Mouse (Mus musculus) thymus, postnatal 4 days (tissue): ENCODE data around the gene Gm14214.

Source experiments
- DNase-seq: peaks from one replicate; pipeline ENCODE4 v3.0.0; 2021

Gene Gm14214

GRCm38 (mm10) chr2:154769930-154770329 is at the start of gene Gm14214:
TSS of gene Gm14214 (minus strand) at chr2:154770030.
- no peak for DNase-seq

GRCm38 (mm10) chr2:154818599-154818998 is 48.8 kb upstream of the Gm14214 start:
- no peak for DNase-seq

GRCm38 (mm10) chr2:154817788-154818187 is 48.0 kb upstream of the Gm14214 start:
- peak; percentile 64 for DNase-seq

DNA sequence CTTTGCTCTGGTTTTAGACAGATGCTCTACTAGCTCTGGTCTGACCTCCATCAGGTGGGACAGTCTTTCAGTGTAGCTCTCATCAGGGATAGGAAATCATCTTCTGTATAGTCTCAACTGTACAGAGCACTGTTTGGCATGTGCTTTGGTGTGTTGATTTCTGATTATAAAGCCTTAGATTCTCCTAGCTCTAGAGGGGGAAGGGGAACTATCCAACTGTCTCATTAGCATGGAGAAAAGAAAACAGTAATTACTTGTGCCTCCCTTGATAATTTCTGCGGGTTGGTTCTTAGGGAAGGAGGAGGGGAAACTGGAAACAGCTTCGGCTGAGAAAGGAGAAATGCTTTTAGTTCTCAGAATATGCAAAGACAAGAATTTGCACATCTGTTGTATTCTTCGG is 47.3 kb upstream of the Gm14214 start:
- no peak for DNase-seq

- no peak for DNase-seq
These were observed 43.6 kb upstream of the Gm14214 start for GRCm38 (mm10) chr2:154813426-154813825.

DNA sequence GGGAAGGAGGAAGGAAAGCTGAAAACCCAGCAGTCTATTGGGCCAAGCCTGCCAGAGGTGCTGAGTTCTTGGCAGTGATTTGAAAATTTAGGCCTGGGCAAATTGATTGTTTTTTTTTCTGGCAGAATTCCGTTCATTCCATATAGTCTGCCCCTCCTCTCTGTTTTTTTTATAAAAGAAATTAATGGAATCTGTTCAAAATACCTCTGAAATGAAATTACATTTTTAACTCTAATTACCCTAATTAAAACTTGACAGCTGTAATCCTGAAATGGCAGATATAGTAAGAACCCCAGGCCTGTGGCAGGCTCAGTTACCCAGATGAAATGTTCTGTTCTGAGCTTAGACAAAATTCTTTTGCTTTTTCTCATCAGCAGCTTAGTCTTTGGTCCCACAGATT is 41.0 kb upstream of the Gm14214 start:
- DNase-seq = no peak

DNA sequence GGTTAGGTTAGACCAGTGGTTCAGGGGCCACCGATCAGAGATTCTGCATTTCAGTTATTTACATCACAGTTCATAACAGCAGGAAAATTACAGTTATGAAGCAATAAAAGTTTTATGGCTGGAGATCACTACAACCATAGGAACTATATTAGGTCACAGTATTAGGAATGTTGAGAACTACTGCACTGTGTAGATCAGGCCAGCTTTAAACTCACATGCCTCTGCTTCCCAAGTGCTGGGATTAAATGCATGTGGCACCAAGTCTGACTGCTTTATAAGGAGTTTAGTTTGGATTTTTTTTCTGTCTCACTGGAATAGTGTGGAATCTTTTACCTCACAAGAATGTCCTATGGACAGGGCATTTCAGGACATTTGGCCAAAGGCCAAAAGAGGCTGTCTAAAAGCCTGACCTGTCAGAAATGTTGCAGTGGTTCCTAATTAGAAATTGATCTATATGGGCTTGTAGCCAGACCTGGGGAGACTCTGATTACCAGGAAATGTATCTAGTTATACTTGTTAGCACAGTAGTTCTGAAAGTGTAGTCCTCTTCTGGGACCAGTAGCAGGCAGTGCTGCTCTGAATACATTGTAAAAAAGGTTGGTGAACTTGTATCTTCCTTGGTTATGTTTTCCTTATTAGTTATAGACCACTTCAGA is 39.4 kb upstream of the Gm14214 start:
- no peak for DNase-seq

DNA sequence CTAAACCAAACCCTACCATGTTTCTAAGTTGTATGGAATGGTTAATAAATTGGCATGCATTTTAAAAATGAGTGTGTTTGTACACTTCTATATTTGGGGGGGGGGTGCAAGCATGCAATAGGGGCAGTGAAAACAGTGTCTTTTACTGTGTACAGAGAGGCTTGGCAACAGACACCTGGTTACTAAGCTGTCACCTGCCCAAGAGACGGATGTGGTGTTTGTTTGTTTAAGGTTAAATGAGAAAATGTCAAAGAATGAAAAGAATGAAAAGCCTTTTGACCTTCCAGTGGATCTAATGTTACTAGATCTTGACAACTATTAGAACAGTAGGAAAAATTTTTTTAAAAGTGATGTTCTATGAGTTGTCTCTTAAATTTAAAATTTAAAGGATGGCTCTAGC is 37.9 kb upstream of the Gm14214 start:
- no peak for DNase-seq

DNA sequence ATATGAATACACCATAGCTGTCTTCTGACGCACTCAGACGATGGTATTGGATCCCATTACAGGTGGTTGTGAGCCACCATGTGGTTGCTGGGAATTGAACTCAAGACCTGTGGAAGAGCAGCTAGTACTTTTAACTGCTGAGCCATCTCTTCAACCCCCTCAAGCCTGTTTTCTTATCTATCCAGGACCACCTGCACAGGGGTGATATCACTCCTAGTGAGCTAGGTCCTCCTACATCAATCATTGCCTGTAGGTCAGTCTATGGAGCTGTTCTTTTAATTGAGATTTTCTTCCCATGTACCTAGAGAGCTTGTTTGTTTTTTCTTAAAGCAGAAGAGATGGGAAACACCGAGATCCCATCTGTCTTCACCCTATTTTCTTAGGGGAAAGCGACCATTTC is 34.0 kb upstream of the Gm14214 start:
- DNase-seq = no peak

- DNase-seq = no peak
These were observed 33.5 kb upstream of the Gm14214 start for GRCm38 (mm10) chr2:154803372-154803771.

- peak; percentile 84 for DNase-seq
These were observed 22.1 kb upstream of the Gm14214 start for GRCm38 (mm10) chr2:154791661-154792642.

DNA sequence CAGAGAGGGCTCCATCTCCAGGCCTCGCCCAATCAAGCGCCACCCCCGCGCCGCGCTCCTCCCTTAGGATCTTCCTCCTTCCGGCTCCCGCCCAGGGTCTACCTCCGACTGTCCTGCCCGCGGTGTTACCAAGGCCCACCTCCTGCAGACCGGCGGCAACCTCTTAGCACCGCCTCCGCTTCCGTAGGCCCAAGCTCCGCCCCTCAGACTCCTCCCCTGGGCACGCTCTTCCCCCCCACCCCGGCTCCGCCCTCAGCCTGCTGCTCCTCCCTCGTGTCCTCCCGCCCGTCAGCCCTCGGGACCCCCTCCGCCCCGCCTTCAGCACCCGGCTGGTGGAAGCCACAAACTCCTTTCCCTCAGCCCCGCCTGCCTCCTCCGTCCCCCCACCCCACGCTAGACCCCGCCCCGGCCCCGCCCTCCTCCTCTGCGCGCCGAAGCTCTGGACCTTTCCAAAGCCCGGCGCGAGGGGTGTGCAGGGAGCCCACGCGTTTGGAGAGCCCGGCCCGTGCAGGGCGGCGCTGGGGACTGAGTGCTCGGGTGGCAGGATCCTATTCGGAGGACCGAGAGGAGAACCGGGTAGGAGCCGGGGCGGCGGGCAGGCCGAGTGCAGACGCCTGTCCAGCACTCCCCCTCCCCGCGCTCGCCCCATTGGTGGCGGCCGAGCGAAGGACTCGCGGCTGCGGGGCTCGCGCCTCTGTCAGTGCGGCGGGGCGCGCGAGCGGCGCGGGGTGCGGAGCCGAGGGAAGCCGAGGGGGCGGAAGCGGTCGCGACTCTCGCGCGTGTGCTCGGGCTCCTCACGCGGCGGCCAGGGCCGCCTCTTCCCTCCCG is 21.0 kb upstream of the Gm14214 start, which contains the start of the genes Raly and a:
Gene Raly, plus strand, starts transcription at position 441 of the 828 bp plus-strand sequence.
Gene a, plus strand, starts transcription at position 747 of the 828 bp plus-strand sequence.
- DNase-seq = peak; percentile 99

GRCm38 (mm10) chr2:154789977-154790655 is 20.3 kb upstream of the Gm14214 start:
- DNase-seq = peak; percentile 16

- no peak for DNase-seq
These were observed 19.6 kb upstream of the Gm14214 start for GRCm38 (mm10) chr2:154789381-154789780.

DNA sequence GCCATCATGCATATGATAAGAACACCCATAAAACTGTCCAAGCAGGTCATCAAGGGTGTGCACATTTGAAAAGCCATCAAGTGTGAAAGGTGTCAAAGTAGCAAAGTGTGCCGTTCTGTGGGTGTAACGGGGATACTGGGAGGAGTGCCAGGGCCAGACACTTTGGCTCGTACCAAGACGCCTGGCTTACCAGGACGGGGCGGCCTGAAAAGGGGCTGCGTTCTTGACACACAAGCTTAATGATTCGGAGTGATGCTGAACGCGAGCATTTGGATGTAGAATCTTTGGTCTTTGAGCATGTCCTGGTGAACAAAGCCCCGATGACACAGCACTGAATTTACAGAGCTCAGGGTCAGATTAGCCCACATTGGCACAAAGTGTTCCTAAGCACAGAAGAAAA is 16.9 kb upstream of the Gm14214 start:
- DNase-seq = no peak

GRCm38 (mm10) chr2:154786187-154786586 is 16.4 kb upstream of the Gm14214 start:
- DNase-seq = no peak

DNA sequence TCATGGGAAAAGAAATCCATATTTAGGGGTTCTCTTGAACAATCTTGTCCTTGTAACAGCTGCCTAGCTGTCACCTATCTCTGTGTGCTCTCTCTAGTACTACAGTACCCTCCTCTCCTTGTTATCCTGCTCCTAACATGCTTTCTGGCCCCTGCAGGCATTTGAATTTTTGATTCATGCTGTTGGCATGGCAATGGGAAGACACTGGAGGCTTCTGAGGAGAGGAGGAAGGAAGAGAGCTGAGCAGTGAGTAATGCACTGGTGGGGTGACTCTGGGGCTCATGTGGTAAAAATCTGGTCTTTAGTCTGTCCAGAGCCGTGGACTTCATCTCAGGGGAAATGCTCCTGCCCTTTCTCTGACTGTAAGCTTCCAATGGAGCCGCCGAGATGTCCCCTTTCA is 15.5 kb upstream of the Gm14214 start:
- no peak for DNase-seq

DNA sequence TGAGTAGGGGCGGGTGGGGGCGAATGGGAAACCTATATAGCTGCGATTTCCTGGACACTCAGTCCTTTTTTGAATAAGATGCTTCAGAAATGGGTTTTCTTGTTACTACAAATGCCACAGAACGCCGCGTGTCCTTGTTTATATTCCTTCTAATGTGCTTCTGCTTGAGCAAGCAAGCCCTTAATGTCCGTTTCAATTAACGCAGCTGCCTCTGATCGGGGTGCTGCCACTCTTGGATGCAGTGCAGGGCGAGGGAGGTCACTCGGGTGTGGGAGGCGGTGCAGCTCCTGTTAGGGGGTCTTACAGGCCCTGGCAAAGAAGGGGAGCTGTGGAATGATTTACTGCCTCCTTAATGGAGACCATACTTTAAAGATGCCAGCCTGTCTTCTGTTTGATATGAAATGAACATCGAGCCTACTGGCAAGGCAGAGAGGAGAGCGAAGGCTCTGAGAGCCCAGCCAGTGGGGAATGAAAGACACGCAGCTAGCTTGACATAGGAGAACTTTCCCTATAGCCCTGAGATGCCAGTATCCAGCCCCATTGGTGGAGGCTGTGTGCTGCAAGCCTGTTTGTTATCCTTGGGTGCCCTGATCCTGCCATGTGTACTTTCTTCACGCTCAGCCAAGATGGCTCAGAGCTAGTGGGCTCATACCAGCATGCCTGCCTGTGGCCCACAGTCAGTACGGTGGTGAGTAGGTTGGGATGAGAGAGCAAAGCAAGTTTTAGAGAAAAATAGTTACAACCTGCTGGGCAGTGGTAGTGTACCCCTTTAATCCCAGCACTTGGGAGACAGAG is 13.2 kb upstream of the Gm14214 start:
- no peak for DNase-seq

DNA sequence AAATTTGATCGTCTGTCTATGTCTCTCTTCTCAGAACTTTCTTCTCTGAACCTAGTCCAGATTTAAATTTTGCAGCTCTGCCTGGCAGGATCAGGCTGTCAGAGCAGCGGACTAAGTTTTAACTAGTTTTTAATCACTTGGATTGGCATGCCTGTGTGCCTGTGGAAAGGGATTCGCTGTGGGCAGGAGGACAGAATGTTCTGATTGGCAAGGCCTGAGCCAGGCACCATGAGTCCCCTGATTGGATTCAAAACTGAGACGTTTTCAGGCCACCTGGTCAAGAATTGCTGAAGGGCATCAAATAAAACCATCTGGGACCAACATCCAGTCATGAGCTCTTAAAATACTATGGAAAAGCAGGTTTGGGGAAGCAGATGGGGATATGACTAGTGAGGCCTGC is 12.5 kb upstream of the Gm14214 start:
- DNase-seq = no peak

GRCm38 (mm10) chr2:154779648-154780047 is 9.8 kb upstream of the Gm14214 start:
- DNase-seq = no peak

DNA sequence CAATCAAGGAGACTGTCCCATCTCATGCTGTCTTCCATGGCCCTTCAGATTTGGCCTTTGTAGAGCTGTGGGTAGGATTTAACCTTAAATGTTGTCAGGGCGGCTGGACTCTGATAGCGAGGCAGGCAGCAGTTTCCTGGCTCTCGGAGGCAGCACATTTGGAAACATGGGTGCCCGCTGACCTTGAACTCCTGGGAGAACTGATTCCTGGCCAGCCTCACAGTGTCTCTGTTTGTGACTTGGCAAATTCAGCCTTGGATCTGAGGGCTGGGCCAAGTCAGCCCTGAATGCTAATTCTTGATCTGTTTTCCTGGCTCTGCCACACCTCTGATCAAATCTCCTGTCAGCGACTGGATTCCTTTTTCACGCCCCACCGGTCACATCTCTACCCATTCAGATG is 6.7 kb upstream of the Gm14214 start:
- DNase-seq = no peak

DNA sequence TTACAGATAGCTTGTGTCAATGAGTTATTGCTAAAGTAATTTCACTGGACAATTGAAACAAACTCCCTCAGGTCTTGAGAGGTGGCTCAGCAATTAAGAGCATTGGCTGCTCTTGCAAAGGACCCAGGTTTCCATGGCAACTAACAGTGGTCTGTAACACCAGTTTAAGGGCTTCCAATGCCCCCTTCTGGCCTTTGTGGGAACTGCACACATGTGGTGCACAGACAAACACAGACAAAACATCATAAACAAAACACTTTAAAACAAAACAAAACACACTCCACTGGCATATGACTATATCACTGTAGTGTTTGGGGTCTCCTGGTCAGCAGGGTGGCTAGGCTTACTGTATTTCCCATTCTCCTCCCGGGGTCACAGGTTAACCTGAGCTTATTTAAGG is 4.2 kb upstream of the Gm14214 start:
- peak; percentile 65 for DNase-seq
